Mouse (Mus musculus) limb, embryonic 14.5 days (tissue): ENCODE results near the gene Nsf. TPM values are rescaled to one million over a fixed set of nuclear protein-coding genes. Genes with fewer than 3 reads are reported as not detected.
A peak's percentile ranks its signal among the peaks of the same experiment; 100 is the strongest.

Experiments used
- ATAC-seq: fragments of 200-750 bp; cut with Nextera tagmentation; 2 replicates; pipeline ENCODE4 v1.8.0; 2017; ENCODE audit warnings: low read depth, moderate number of reproducible peaks, moderate TSS enrichment; ENCODE audit not compliant: low FRiP score
- DNase-seq: peaks from one replicate; pipeline ENCODE4 v3.0.0-alpha.2; 2015; ENCODE audit warnings: low spot score
- H3K27ac ChIP-seq: fragments of 300-500 bp; sonication (generic); replicated peaks from 2 replicates; pipeline ENCODE4 v1.5.1; 2014; ENCODE audit warnings: low read depth, mild to moderate bottlenecking, low read length, moderate library complexity, mixed read lengths
- H3K27me3 ChIP-seq: fragments of 300-500 bp; sonication (generic); 2 replicates; pipeline ENCODE4 v1.6.1; 2014; ENCODE audit warnings: low read length, mixed read lengths; ENCODE audit not compliant: control insufficient read depth, insufficient read depth
- H3K36me3 ChIP-seq: fragments of 300-500 bp; sonication (generic); 2 replicates; pipeline ENCODE4 v1.6.1; 2014; ENCODE audit warnings: mild to moderate bottlenecking, low read length, moderate library complexity, mixed read lengths; ENCODE audit not compliant: control insufficient read depth, insufficient read depth
- H3K4me1 ChIP-seq: fragments of 300-500 bp; sonication (generic); 2 replicates; pipeline ENCODE4 v1.6.1; 2014; ENCODE audit warnings: antibody characterized with exemption, low read length, mixed read lengths; ENCODE audit not compliant: control insufficient read depth, insufficient read depth
- H3K4me2 ChIP-seq: fragments of 300-500 bp; sonication (generic); replicated peaks from 2 replicates; pipeline ENCODE4 v1.6.1; 2014; ENCODE audit warnings: low read depth, mild to moderate bottlenecking, low read length, moderate library complexity; ENCODE audit not compliant: severe bottlenecking
- H3K4me3 ChIP-seq: fragments of 300-500 bp; sonication (generic); replicated peaks from 2 replicates; pipeline ENCODE4 v1.5.1; 2014; ENCODE audit warnings: low read length
- H3K9ac ChIP-seq: fragments of 300-500 bp; sonication (generic); 2 replicates; pipeline ENCODE4 v1.6.1; 2014; ENCODE audit warnings: mild to moderate bottlenecking, low read depth, low read length, moderate library complexity; ENCODE audit not compliant: severe bottlenecking
- H3K9me3 ChIP-seq: fragments of 300-500 bp; sonication (generic); 2 replicates; pipeline ENCODE4 v1.6.1; 2016; ENCODE audit warnings: low read length; ENCODE audit not compliant: control insufficient read depth
- POLR2A ChIP-seq: fragments of 200-500 bp; IDR thresholded peaks from 2 replicates; pipeline ENCODE4 v1.8.0; 2012; ENCODE audit warnings: inconsistent platforms, mild to moderate bottlenecking, moderate library complexity, borderline replicate concordance; ENCODE audit not compliant: insufficient read depth, insufficient read length; ENCODE audit errors: extremely low read depth
- WGBS: fragments of 180-500 bp; shearing (Covaris S2); extraction: QIAGEN DNeasy Blood & Tissue Kit; methylation state at CpG from one replicate; pipeline ENCODE4 v1.1.7; 2014; 5-methylcytosine and 5-hydroxymethylcytosine counted together
- polyA plus RNA-seq, 2 experiments: library from polyadenylated mRNA; depleted of rRNA in 1 of 2; stranded (reverse) in 1 of 2; unstranded in 1 of 2; fragments of >200 nt; fragmentation: Nextera tagmentation in 1 of 2; extraction: Ambion mirVana in 1 of 2; gene quantifications; 2 replicates each; pipeline versions ENCODE4 v1.2.1 to v1.2.3; 2012 to 2014

Gene Nsf
- polyA plus RNA-seq, 2 experiments, result 33.5 to 43.6 TPM

- ATAC-seq (no peak), DNase-seq (no peak)
- peaks cover 14% of the 10 kb centered on the region for H3K36me3 ChIP-seq
- no peak overlapping the region for H3K9ac ChIP-seq
- H3K4me3 ChIP-seq, result no peak overlapping the region
- H3K27ac ChIP-seq, result no peak overlapping the region
- no peaks in the 10 kb centered on the region for H3K4me1 ChIP-seq
- H3K27me3 ChIP-seq, result no peaks in the 10 kb centered on the region
- H3K4me2 ChIP-seq, result no peak overlapping the region
- TF ChIP-seq POLR2A, result no peak
- 92% methylated on average over 11 of the region's 11 CpGs for WGBS
- H3K9me3 ChIP-seq, result no peaks in the 10 kb centered on the region
These were observed 105.6 kb downstream of the Nsf start for GRCm38 (mm10) chr11:103848287-103848686.

DNA sequence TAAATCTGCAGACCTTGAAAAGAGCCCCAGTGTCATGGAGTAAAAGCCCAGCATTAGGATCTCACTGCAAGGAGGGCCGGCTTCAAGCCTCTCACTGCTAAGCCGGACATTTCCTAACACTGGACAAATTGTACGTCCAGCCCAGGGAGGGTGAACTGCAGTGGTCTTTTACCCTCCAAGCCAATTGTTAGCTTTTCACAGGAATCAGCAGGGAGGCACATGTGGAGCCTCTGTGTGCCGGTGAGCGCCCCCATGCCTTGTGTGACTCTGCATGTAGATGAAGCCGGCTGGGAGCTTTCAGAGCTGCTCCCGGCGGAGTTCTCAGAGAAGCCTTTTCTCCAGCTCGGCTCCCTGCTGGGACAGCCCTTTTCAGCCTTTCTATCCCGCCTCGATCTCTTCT is 113.0 kb downstream of the Nsf start:
- Histone ChIP-seq H3K4me3 (no peak overlapping the region), H3K4me2 (no peak overlapping the region), H3K27me3 (no peaks in the 10 kb centered on the region), H3K36me3 (0 out of 2 replicates have a peak, but pooled peaks cover 8% of the 10 kb centered on the region), H3K27ac (peak overlapping the region; percentile 49; the same call in 1 of the 2 replicates), H3K4me1 (peaks cover 9% of the 10 kb centered on the region), H3K9ac (no peak overlapping the region), H3K9me3 (no peaks in the 10 kb centered on the region)
- no peak for DNase-seq
- no peak for TF ChIP-seq POLR2A
- 4% methylated on average over 11 of the region's 11 CpGs for WGBS
- no peak for ATAC-seq

- H3K4me1 ChIP-seq, result peaks cover 9% of the 10 kb centered on the region
- no peak overlapping the region for H3K9ac ChIP-seq
- H3K4me3 ChIP-seq, result no peak overlapping the region
- no peak overlapping the region for H3K27ac ChIP-seq
- H3K9me3 ChIP-seq, result no peaks in the 10 kb centered on the region
- WGBS, result 76% methylated on average over 2 of the region's 2 CpGs
- TF ChIP-seq POLR2A, result no peak
- no peak for ATAC-seq
- no peaks in the 10 kb centered on the region for H3K27me3 ChIP-seq
- no peak for DNase-seq
- H3K36me3 ChIP-seq, result 0 out of 2 replicates have a peak, but pooled peaks cover 6% of the 10 kb centered on the region
- H3K4me2 ChIP-seq, result no peak overlapping the region
These were observed 114.9 kb downstream of the Nsf start for GRCm38 (mm10) chr11:103838955-103839354.

- Histone ChIP-seq H3K4me1 (no peaks in the 10 kb centered on the region), H3K36me3 (peaks cover 10% of the 10 kb centered on the region), H3K9me3 (no peaks in the 10 kb centered on the region), H3K27ac (no peak overlapping the region), H3K4me3 (no peak overlapping the region), H3K27me3 (no peaks in the 10 kb centered on the region), H3K9ac (no peak overlapping the region), H3K4me2 (no peak overlapping the region)
- no peak for ATAC-seq
- 87% methylated on average over 4 of the region's 4 CpGs for WGBS
- TF ChIP-seq POLR2A, result no peak
- no peak for DNase-seq
These were observed 121.5 kb downstream of the Nsf start for GRCm38 (mm10) chr11:103832331-103832730.

DNA sequence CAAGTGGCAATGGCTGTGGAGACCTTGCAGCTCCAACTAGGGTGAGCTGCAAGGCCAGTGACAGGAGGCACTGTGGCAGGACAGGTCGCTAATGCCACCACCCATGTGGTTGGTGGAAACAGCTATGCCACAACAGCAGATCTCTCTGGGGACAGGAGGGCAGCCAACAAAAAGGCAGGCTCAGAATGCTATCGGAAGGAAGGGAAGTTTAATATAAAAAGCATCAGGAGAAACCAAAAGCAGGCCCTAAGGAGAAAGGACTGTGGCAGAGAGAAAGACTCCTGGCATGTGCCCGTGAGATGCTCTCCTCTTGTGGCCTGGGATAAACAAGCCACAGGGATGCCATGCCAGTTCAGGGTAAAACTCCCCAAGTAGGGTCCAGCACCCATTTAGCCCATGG is 122.1 kb downstream of the Nsf start:
- no peak overlapping the region for H3K9ac ChIP-seq
- no peak for ATAC-seq
- no peak for TF ChIP-seq POLR2A
- H3K4me2 ChIP-seq, result no peak overlapping the region
- WGBS, result 90% methylated on average over 3 of the region's 3 CpGs
- H3K27me3 ChIP-seq, result no peaks in the 10 kb centered on the region
- DNase-seq, result no peak
- H3K4me3 ChIP-seq, result no peak overlapping the region
- no peaks in the 10 kb centered on the region for H3K4me1 ChIP-seq
- H3K27ac ChIP-seq, result no peak overlapping the region
- H3K9me3 ChIP-seq, result no peaks in the 10 kb centered on the region
- peaks cover 14% of the 10 kb centered on the region for H3K36me3 ChIP-seq

- Histone ChIP-seq H3K36me3 (peaks cover 21% of the 10 kb centered on the region), H3K4me3 (no peak overlapping the region), H3K4me2 (no peak overlapping the region), H3K9ac (no peak overlapping the region), H3K9me3 (no peaks in the 10 kb centered on the region), H3K27ac (no peak overlapping the region), H3K27me3 (no peaks in the 10 kb centered on the region), H3K4me1 (no peaks in the 10 kb centered on the region)
- 77% methylated on average over 9 of the region's 9 CpGs for WGBS
- no peak for ATAC-seq
- no peak for TF ChIP-seq POLR2A
- DNase-seq, result no peak
These were observed 123.4 kb downstream of the Nsf start for GRCm38 (mm10) chr11:103830476-103830875.
